Comparison of ENCODE assay signal across 8 mouse cellular contexts in genomic region chr6:114874138-114874928, GRCm38 (mm10).
DNase-seq lines count a peak whose midpoint lies in the region; ATAC-seq and TF ChIP-seq lines count a peak whose summit lies in the region.

No protein-coding gene starts in this region.

- no peaks in the 10 kb centered on the region for H3K9me3 ChIP-seq in limb, embryonic 10.5 days (replicated peaks)
- no peaks in the 10 kb centered on the region for H3K9me3 ChIP-seq in midbrain, postnatal 0 days (ENCODE audit: low read length)

- peak overlapping the region; percentile 84 for H3K27ac ChIP-seq in testis, adult 2 months (ENCODE audit: control insufficient read depth, insufficient read depth, low read depth, low read length)
- peak overlapping the region; percentile 94 for H3K27ac ChIP-seq in limb, embryonic 10.5 days
- H3K27ac ChIP-seq in midbrain, postnatal 0 days (ENCODE audit: low read depth, low read length): peak overlapping the region; percentile 88

- H3K36me3 ChIP-seq in testis, adult 2 months (ENCODE audit: control insufficient read depth, insufficient read depth, low read length): no peaks in the 10 kb centered on the region
- peaks cover 26% of the 10 kb centered on the region for H3K36me3 ChIP-seq in limb, embryonic 10.5 days
- H3K36me3 ChIP-seq in midbrain, postnatal 0 days (ENCODE audit: insufficient read depth, low read length): no peaks in the 10 kb centered on the region

- peak overlapping the region; percentile 70 for H3K4me2 ChIP-seq in midbrain, postnatal 0 days (ENCODE audit: low read depth, low read length, poor library complexity, severe bottlenecking)

- TF ChIP-seq POLR2A in testis, adult 2 months (IDR thresholded peaks at IDR 0.05; ENCODE audit: control insufficient read depth, low read depth, low read length): no peak

- DNase-seq in testis, postnatal 14 days (ENCODE audit: low spot score): no peak
- DNase-seq in embryo, embryonic 10.5 days (ENCODE audit: low spot score): peak; percentile 77
- DNase-seq in heart, postnatal 10 days: peak; percentile 62
- DNase-seq in limb, embryonic 10.5 days (ENCODE audit: low spot score): peak; percentile 60
- DNase-seq in midbrain, postnatal 0 days (ENCODE audit: low spot score): peak; percentile 31
- peak; percentile 73 for DNase-seq in yolk sac, embryonic 10.5 days (ENCODE audit: low spot score)
- DNase-seq in layer of hippocampus, postnatal 36 days: no peak

- no peak for TF ChIP-seq CTCF in testis, adult 2 months (IDR thresholded peaks at IDR 0.05; ENCODE audit: control insufficient read depth, insufficient read depth, insufficient replicate concordance, low read depth, low read length)
- peak; percentile 20; the same call in 1 of the 2 replicates for TF ChIP-seq CTCF in midbrain, postnatal 0 days (IDR thresholded peaks at IDR 0.05)

- WGBS in limb, embryonic 10.5 days: 19% methylated on average over 19 of the region's 19 CpGs
- WGBS in midbrain, postnatal 0 days: 13% methylated on average over 19 of the region's 19 CpGs

- intact Hi-C loops in heart, postnatal 10 days (cut with DNase I): loop anchor here (2.0 kb wide), 2 partner anchors 16 to 56 kb away; no protein-coding TSS in a partner anchor

- peak overlapping the region; percentile 60 for H3K4me3 ChIP-seq in testis, adult 2 months (ENCODE audit: control insufficient read depth, low read depth, low read length)
- H3K4me3 ChIP-seq in limb, embryonic 10.5 days: peak overlapping the region; percentile 58
- peak overlapping the region; percentile 29 for H3K4me3 ChIP-seq in midbrain, postnatal 0 days (ENCODE audit: low read depth, low read length)

- peak; percentile 20; the same call in 1 of the 2 replicates for ATAC-seq in midbrain, postnatal 0 days (ENCODE audit: low FRiP score)

- peaks cover 13% of the 10 kb centered on the region for H3K4me1 ChIP-seq in testis, adult 2 months (ENCODE audit: control insufficient read depth, insufficient read depth, low read length)
- H3K4me1 ChIP-seq in limb, embryonic 10.5 days: peaks cover 87% of the 10 kb centered on the region
- peaks cover 33% of the 10 kb centered on the region for H3K4me1 ChIP-seq in midbrain, postnatal 0 days (ENCODE audit: insufficient read depth, low read length)

- H3K27me3 ChIP-seq in testis, adult 2 months (ENCODE audit: control insufficient read depth, insufficient read depth, low read length): no peaks in the 10 kb centered on the region
- no peaks in the 10 kb centered on the region for H3K27me3 ChIP-seq in limb, embryonic 10.5 days (ENCODE audit: low read depth, poor library complexity, severe bottlenecking)
- H3K27me3 ChIP-seq in midbrain, postnatal 0 days (ENCODE audit: insufficient read depth, low read length): no peaks in the 10 kb centered on the region

- H3K9ac ChIP-seq in midbrain, postnatal 0 days (replicated peaks; ENCODE audit: low read length, poor library complexity, severe bottlenecking): peak overlapping the region; percentile 52

Comparison
In these comparisons a context has a peak if more than half of its experiments do, and no peak if none do; other contexts are left out.
1. DNase-seq: peak in embryo, embryonic 10.5 days (single experiment), heart, postnatal 10 days (2 of 2), limb, embryonic 10.5 days (single experiment), midbrain, postnatal 0 days (single experiment) and yolk sac, embryonic 10.5 days (single experiment); none in testis, postnatal 14 days (single experiment) and layer of hippocampus, postnatal 36 days (0 of 2).
2. Peak in every context shown above with its lines, with median percentiles within 50 percentile points of each other: H3K27ac ChIP-seq and H3K4me3 ChIP-seq.